ENCODE assay signal across 10 mouse cellular contexts in genomic region chr11:32453353-32453915, GRCm38 (mm10). TPM values are rescaled to one million over a fixed set of nuclear protein-coding genes. Genes with fewer than 3 reads are reported as not detected.
DNase-seq lines count a peak whose midpoint lies in the region; ATAC-seq and TF ChIP-seq lines count a peak whose summit lies in the region.
"Had no signal": no experiment of that assay in that cellular context is flagged by ENCODE, and none has a peak within 500 bp of the region (broad histone marks: within the 10 kb centered on the region; RNA-seq: fewer than 3 reads in every experiment).

No protein-coding gene starts in this region.

- ATAC-seq in forebrain, postnatal 0 days: no peak
- no peak for ATAC-seq in forebrain, embryonic 13.5 days
- no peak for ATAC-seq in lung, embryonic 15.5 days (ENCODE audit: borderline replicate concordance, extremely low read depth, low FRiP score, low TSS enrichment)
- no peak for ATAC-seq in hindbrain, embryonic 16.5 days

- 34% methylated on average over 8 of the region's 8 CpGs for WGBS in forebrain, postnatal 0 days
- 57% methylated on average over 8 of the region's 8 CpGs for WGBS in forebrain, embryonic 13.5 days
- WGBS in lung, embryonic 15.5 days: 56% methylated on average over 8 of the region's 8 CpGs
- 36% methylated on average over 8 of the region's 8 CpGs for WGBS in hindbrain, embryonic 16.5 days

- H3K36me3 ChIP-seq in forebrain, postnatal 0 days (ENCODE audit: insufficient read depth): no peaks in the 10 kb centered on the region
- no peaks in the 10 kb centered on the region for H3K36me3 ChIP-seq in forebrain, embryonic 13.5 days (ENCODE audit: poor library complexity, severe bottlenecking)
- no peaks in the 10 kb centered on the region for H3K36me3 ChIP-seq in lung, embryonic 15.5 days
- no peaks in the 10 kb centered on the region for H3K36me3 ChIP-seq in hindbrain, embryonic 16.5 days (ENCODE audit: control insufficient read depth, insufficient read depth, low read length)
- H3K36me3 ChIP-seq: heart, embryonic 10.5 days; liver, embryonic 13.5 days had no signal

- TF ChIP-seq CTCF in forebrain, postnatal 0 days (IDR thresholded peaks at IDR 0.05; ENCODE audit: low read depth): no peak

- DNase-seq in forebrain, postnatal 0 days: peak; percentile 31
- no peak for DNase-seq in lung, postnatal 25 days (ENCODE audit: low spot score)
- DNase-seq in right cerebral cortex, postnatal 36 days (ENCODE audit: low spot score in 2 of 2): peak; percentile 19 to 49
- no peak for DNase-seq in natural killer cell, adult 2 months (ENCODE audit: low spot score in 2 of 2)
- no peak for DNase-seq in T-cell, adult 2 months (ENCODE audit: low spot score)
- DNase-seq: liver, embryonic 13.5 days had no signal

- H3K27me3 ChIP-seq in forebrain, postnatal 0 days (ENCODE audit: insufficient read depth, low read length): no peaks in the 10 kb centered on the region
- H3K27me3 ChIP-seq in forebrain, embryonic 13.5 days: 0 out of 2 replicates have a peak, but pooled peaks cover 4% of the 10 kb centered on the region
- no peaks in the 10 kb centered on the region for H3K27me3 ChIP-seq in lung, embryonic 15.5 days
- H3K27me3 ChIP-seq in hindbrain, embryonic 16.5 days (replicated peaks; ENCODE audit: control insufficient read depth, insufficient read depth, low read length): no peaks in the 10 kb centered on the region

- no peak overlapping the region for H3K4me2 ChIP-seq in forebrain, postnatal 0 days (ENCODE audit: low read depth)
- no peak overlapping the region for H3K4me2 ChIP-seq in forebrain, embryonic 13.5 days
- H3K4me2 ChIP-seq in lung, embryonic 15.5 days: no peak overlapping the region; the same call in 1 of the 2 replicates
- no peak overlapping the region; the same call in 1 of the 2 replicates for H3K4me2 ChIP-seq in hindbrain, embryonic 16.5 days (ENCODE audit: low read length)

- peak overlapping the region; percentile 28; the same call in 1 of the 2 replicates for H3K9ac ChIP-seq in forebrain, postnatal 0 days
- H3K9ac ChIP-seq in forebrain, embryonic 13.5 days: no peak overlapping the region
- H3K9ac ChIP-seq in lung, embryonic 15.5 days: no peak overlapping the region
- peak overlapping the region; percentile 8; the same call in 1 of the 2 replicates for H3K9ac ChIP-seq in hindbrain, embryonic 16.5 days (ENCODE audit: low read depth, low read length)

- H3K9me3 ChIP-seq in forebrain, postnatal 0 days (ENCODE audit: low read length): no peaks in the 10 kb centered on the region
- H3K9me3 ChIP-seq in forebrain, embryonic 13.5 days (replicated peaks): no peaks in the 10 kb centered on the region
- H3K9me3 ChIP-seq in lung, embryonic 15.5 days: no peaks in the 10 kb centered on the region
- no peaks in the 10 kb centered on the region for H3K9me3 ChIP-seq in hindbrain, embryonic 16.5 days (ENCODE audit: control insufficient read depth, low read length)
- H3K9me3 ChIP-seq: heart, embryonic 10.5 days; liver, embryonic 13.5 days had no signal

- peak overlapping the region; percentile 59 for H3K27ac ChIP-seq in forebrain, postnatal 0 days (ENCODE audit: low read depth, low read length)
- no peak overlapping the region for H3K27ac ChIP-seq in forebrain, embryonic 13.5 days
- H3K27ac ChIP-seq in lung, embryonic 15.5 days: 0 out of 2 replicates have a peak overlapping the region, but pooled peaks have one; percentile 5
- peak overlapping the region; percentile 42; the same call in 1 of the 2 replicates for H3K27ac ChIP-seq in hindbrain, embryonic 16.5 days (ENCODE audit: low read depth, low read length)
- H3K27ac ChIP-seq: heart, embryonic 10.5 days; liver, embryonic 13.5 days had no signal

- peaks cover 6% of the 10 kb centered on the region; the same call in 1 of the 2 replicates for H3K4me1 ChIP-seq in forebrain, postnatal 0 days (ENCODE audit: insufficient read depth)
- peaks cover 20% of the 10 kb centered on the region for H3K4me1 ChIP-seq in forebrain, embryonic 13.5 days
- H3K4me1 ChIP-seq in lung, embryonic 15.5 days: peaks cover 17% of the 10 kb centered on the region; the same call in 1 of the 2 replicates
- H3K4me1 ChIP-seq in hindbrain, embryonic 16.5 days (ENCODE audit: control insufficient read depth, insufficient read depth, low read depth, low read length): peaks cover 17% of the 10 kb centered on the region

- no peak overlapping the region for H3K4me3 ChIP-seq in forebrain, postnatal 0 days (ENCODE audit: low read depth, low read length)
- no peak overlapping the region for H3K4me3 ChIP-seq in forebrain, embryonic 13.5 days
- no peak overlapping the region for H3K4me3 ChIP-seq in lung, embryonic 15.5 days
- H3K4me3 ChIP-seq in hindbrain, embryonic 16.5 days (ENCODE audit: low read length): no peak overlapping the region

RNA-seq across cellular contexts. Expression of gene Ubtd2, which starts 1.7 kb away (rescaled TPM):
- 56.1 and 72.0 TPM in 2 replicates for total RNA-seq in forebrain, postnatal 0 days (2014; rRNA removed)
- polyA plus RNA-seq in forebrain, postnatal 0 days (2015; fragmentation: Nextera tagmentation; extraction: Ambion mirVana): 36.0 and 41.6 TPM in 2 replicates
- polyA plus RNA-seq in forebrain, embryonic 13.5 days (2015; fragmentation: Nextera tagmentation; extraction: Ambion mirVana): 59.4 and 60.4 TPM in 2 replicates
- polyA plus RNA-seq in lung, embryonic 15.5 days (2015; fragmentation: Nextera tagmentation; extraction: Ambion mirVana): 46.8 and 48.4 TPM in 2 replicates
- polyA plus RNA-seq in hindbrain, embryonic 16.5 days (2015; fragmentation: Nextera tagmentation; extraction: Ambion mirVana): 36.8 and 40.3 TPM in 2 replicates

Comparison
In these comparisons a context has a peak if more than half of its experiments do, and no peak if none do; other contexts are left out.
1. H3K9ac ChIP-seq: peak in forebrain, postnatal 0 days (single experiment) and hindbrain, embryonic 16.5 days (single experiment); none in forebrain, embryonic 13.5 days (single experiment) and lung, embryonic 15.5 days (single experiment).
2. DNase-seq: peak in forebrain, postnatal 0 days (single experiment) and right cerebral cortex, postnatal 36 days (2 of 2); none in lung, postnatal 25 days (single experiment), natural killer cell, adult 2 months (0 of 2) and T-cell, adult 2 months (single experiment).